ENCODE assay signal across 8 mouse cellular contexts in the genomic region with DNA sequence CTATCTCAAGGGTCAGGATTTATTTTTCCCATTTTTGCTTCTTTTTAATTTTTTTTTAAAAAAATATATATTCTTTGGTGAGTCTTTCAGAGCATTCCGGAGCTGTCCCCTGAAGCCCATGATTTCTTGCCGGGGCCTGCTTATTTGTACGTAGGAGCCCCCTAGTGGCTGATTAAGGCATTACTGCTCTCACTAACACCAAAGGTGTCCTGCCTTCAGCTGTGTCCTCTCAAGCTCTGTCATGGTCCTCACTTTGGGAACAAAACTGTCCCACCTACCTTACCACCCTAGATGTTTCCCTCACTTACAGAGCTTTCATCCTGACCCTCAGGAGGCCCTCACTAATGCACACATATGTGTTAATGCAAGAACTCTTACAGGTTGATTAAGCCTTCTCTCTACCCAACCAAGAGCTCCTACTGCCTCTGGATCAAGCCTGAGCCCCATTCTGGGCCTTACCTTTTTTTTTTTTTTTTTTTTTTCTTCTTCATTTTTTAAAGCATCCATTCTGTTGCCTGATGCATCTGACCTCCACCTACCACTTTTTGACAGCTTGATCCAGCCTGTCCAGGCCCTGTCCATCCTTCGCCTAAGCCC. TPM values are rescaled to one million over a fixed set of nuclear protein-coding genes. Genes with fewer than 3 reads are reported as not detected.
A peak's percentile ranks its signal among the peaks of the same experiment; 100 is the strongest.
DNase-seq lines count a peak whose midpoint lies in the region; ATAC-seq lines count a peak whose summit lies in the region.
"Had no signal": no experiment of that assay in that cellular context is flagged by ENCODE, and none has a peak within 500 bp of the region (broad histone marks: within the 10 kb centered on the region; RNA-seq: fewer than 3 reads in every experiment).

No protein-coding gene starts in this region.

- no peaks in the 10 kb centered on the region for H3K27me3 ChIP-seq in intestine, embryonic 14.5 days (replicated peaks; ENCODE audit: control insufficient read depth, insufficient read depth, low read length)
- H3K27me3 ChIP-seq in midbrain, embryonic 10.5 days (ENCODE audit: low read depth, poor library complexity, severe bottlenecking): no peaks in the 10 kb centered on the region; the same call in 1 of the 2 replicates

- H3K4me1 ChIP-seq in intestine, embryonic 14.5 days (replicated peaks; ENCODE audit: control insufficient read depth, insufficient read depth, low read length): no peaks in the 10 kb centered on the region
- peaks cover 33% of the 10 kb centered on the region for H3K4me1 ChIP-seq in midbrain, embryonic 10.5 days

- H3K9me3 ChIP-seq in intestine, embryonic 14.5 days (ENCODE audit: control insufficient read depth, low read length): no peaks in the 10 kb centered on the region
- H3K9me3 ChIP-seq in midbrain, embryonic 10.5 days (replicated peaks): no peaks in the 10 kb centered on the region

- no peak overlapping the region for H3K27ac ChIP-seq in intestine, embryonic 14.5 days (ENCODE audit: low read depth)
- no peak overlapping the region for H3K27ac ChIP-seq in midbrain, embryonic 10.5 days (replicated peaks)
- H3K27ac ChIP-seq: macrophage had no signal

- DNase-seq in ZHBTc4 (ENCODE audit: low read depth, low spot score): peak; percentile 88
- DNase-seq in cerebellum, postnatal 4 days (ENCODE audit: low spot score in 2 of 2): peak; percentile 67 to 85
- DNase-seq in gastrocnemius, postnatal 10 days: peak; percentile 83
- peak; percentile 87 for DNase-seq in intestine, embryonic 14.5 days (ENCODE audit: low spot score)
- DNase-seq in left cerebral cortex, postnatal 10 days (ENCODE audit: extremely low spot score in 1 of 2, low spot score in 2 of 2): peak; percentile 78 to 81
- peak; percentile 74 for DNase-seq in midbrain, embryonic 10.5 days (ENCODE audit: low spot score)
- DNase-seq in right cerebral cortex, postnatal 36 days (ENCODE audit: low spot score in 2 of 2): peak; percentile 64 to 73

- peak; percentile 59; the same call in 1 of the 2 replicates for ATAC-seq in intestine, embryonic 14.5 days (replicated peaks; ENCODE audit: low FRiP score, low TSS enrichment, low read depth)

- no peak overlapping the region for H3K4me3 ChIP-seq in intestine, embryonic 14.5 days (ENCODE audit: low read depth, low read length)
- H3K4me3 ChIP-seq in midbrain, embryonic 10.5 days: no peak overlapping the region

- H3K9ac ChIP-seq in intestine, embryonic 14.5 days (ENCODE audit: low read length): no peak overlapping the region

- intact Hi-C loops in left cerebral cortex, postnatal 10 days (cut with DNase I): loop anchor here (5.0 kb wide), 3 partner anchors 81 to 156 kb away; partner anchors contain the start of genes Dennd4b and Gatad2b

- H3K36me3 ChIP-seq in intestine, embryonic 14.5 days (ENCODE audit: control insufficient read depth, insufficient read depth, low read length): no peaks in the 10 kb centered on the region
- H3K36me3 ChIP-seq in midbrain, embryonic 10.5 days: no peaks in the 10 kb centered on the region

- 25% methylated on average over 4 of the region's 4 CpGs for WGBS in intestine, embryonic 14.5 days
- 33% methylated on average over 4 of the region's 4 CpGs for WGBS in midbrain, embryonic 10.5 days

- H3K4me2 ChIP-seq in intestine, embryonic 14.5 days (ENCODE audit: low read length): 0 out of 2 replicates have a peak overlapping the region, but pooled peaks have one; percentile 18

RNA-seq across cellular contexts. Expression of gene Slc27a3, which starts 16.2 kb away (rescaled TPM):
- total RNA-seq in gastrocnemius, postnatal 10 days (2021): 1 to 10 TPM; 2.1 to 3.4 TPM
- 10.2 and 11.0 TPM in 2 replicates for polyA plus RNA-seq in intestine, embryonic 14.5 days (2014; fragmentation: Nextera tagmentation; extraction: Ambion mirVana)
- 10 to 100 TPM; 11.5 to 12.1 TPM for total RNA-seq in left cerebral cortex, postnatal 10 days (2021)
- 16.4 and 20.1 TPM in 2 replicates for polyA plus RNA-seq in midbrain, embryonic 10.5 days (2016; fragmentation: Nextera tagmentation; extraction: Ambion mirVana)

RNA-seq across cellular contexts. Expression of gene Ints3, which starts 59.9 kb away (rescaled TPM):
- total RNA-seq in gastrocnemius, postnatal 10 days (2021): 10 to 100 TPM; 18.4 to 24.3 TPM
- polyA plus RNA-seq in intestine, embryonic 14.5 days (2014; fragmentation: Nextera tagmentation; extraction: Ambion mirVana): 31.2 and 31.7 TPM in 2 replicates
- total RNA-seq in left cerebral cortex, postnatal 10 days (2021): 10 to 100 TPM; 57.0 to 62.0 TPM
- 36.2 and 36.9 TPM in 2 replicates for polyA plus RNA-seq in midbrain, embryonic 10.5 days (2016; fragmentation: Nextera tagmentation; extraction: Ambion mirVana)
